Mouse (Mus musculus) monocyte, adult 5-6 weeks (primary cell): ENCODE data around the gene Gpcpd1. TPM values are rescaled to one million over a fixed set of nuclear protein-coding genes. Genes with fewer than 3 reads are reported as not detected.

ENCODE experiments used
- ATAC-seq: fragments of 153-309, 156-312 bp; replicated peaks from 2 replicates; pipeline ENCODE4 v1.8.0; 2017; ENCODE audit warnings: mild to moderate bottlenecking; ENCODE audit not compliant: low TSS enrichment, insufficient number of reproducible peaks, severe bottlenecking, poor library complexity, low FRiP score
- total RNA-seq: library from RNA; stranded (forward); fragments of 200-1000, 200-491, 200-594 nt; gene quantifications from 3 replicates; pipeline ENCODE4 v1.2.3, GENCODE M21; 2017

Gene Gpcpd1
- total RNA-seq, 1 experiment from 2014 or later = 284 TPM

GRCm38 (mm10) chr2:132561860-132562259 is 25.7 kb downstream of the Gpcpd1 start:
- ATAC-seq = no peak

GRCm38 (mm10) chr2:132527864-132528263 is 59.7 kb downstream of the Gpcpd1 start:
- ATAC-seq = no peak

DNA sequence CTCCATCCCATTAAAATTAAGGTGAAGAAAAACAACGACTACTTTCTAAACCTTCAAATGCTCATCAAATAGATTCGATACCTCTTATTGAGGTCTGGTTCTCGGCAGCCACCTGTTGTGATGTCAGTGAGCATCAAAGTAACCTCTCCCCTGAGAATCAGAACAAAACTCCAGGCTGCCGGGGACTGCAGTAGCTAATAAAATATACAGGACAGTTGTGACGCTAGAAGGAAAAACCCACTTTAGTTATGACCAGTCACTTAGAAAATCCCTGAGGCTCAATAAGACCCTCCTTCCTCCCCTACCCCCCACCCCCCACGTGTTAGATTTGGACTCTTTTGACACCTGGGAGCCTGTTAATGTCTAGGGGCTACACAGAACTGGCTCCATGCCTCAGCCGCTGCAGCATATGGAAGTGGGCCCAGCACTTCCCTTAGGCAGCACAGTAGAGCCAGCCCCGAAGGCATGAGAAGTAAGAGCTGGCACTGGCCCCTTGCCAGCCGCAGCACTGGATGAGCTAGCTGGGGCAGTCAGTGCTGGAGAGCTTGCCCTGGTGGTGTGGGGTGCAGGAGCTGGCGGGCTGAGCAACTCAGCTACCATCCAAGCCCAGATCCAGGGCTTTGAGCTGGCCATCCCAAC is 60.5 kb downstream of the Gpcpd1 start:
- ATAC-seq = no peak

- no peak for ATAC-seq
Measured at GRCm38 (mm10) chr2:132526110-132526509, 61.4 kb downstream of the Gpcpd1 start.

GRCm38 (mm10) chr2:132518021-132518901 is 69.3 kb downstream of the Gpcpd1 start:
- no peak for ATAC-seq

GRCm38 (mm10) chr2:132517194-132517836 is 70.2 kb downstream of the Gpcpd1 start:
- no peak for ATAC-seq

DNA sequence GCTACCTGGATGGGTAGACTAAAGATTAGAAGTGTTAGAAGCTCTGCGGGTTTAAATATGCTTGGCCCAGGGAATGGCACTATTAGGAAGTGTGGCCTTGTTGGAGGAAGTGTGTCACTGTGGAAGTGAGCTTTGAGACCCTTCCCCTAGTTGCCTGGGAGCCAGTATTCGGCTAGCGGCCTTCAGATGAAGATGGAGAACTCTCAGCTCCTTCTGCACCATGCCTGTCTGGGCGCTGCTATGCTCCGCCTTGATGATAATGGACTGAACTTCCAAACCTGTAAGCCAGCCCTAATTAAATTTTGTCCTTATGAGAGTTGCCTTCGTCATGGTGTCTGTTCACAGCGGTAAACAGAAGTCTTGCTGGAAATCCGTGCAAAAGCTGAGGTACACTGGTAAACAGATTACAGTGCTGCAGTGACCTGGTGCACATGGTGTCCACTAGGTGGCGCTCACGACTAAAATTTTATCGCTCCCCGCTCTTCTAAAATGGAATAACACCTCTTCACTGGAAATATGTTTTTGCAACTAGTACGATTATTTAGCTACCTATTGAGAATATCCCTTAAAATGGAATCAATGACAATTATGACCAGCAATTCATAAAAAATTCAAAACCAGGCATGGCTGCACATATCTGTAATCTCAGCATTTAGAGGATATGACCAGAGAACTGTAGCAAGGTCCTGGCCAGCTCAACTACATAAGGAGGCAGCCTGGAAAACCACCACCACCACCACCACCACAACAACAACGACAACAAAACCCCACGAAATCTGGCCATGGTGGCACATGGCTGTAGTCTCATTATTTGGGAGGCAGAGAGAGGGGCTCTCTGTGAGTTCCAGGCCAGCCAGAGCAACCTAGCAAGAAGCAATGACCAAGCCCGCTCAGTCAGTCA is 71.1 kb downstream of the Gpcpd1 start:
- no peak for ATAC-seq

DNA sequence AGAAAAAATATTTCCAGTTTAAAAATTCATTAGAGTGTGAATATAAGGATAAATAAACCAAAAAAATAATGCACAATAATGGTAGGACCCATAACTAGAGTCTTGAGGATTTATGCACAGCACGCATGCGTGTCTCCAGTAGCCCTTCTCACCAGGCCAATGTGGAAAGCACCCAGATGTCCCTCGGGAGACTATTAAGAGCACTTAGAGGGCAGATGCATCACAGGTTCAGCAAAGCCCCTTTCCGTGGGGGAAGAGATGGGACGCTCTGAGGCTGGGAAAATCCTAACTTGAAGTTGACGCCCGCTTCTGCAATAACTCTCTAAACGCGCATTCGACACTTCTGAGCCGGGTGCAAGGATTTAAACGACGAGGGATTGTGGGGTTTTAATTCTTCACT is 71.9 kb downstream of the Gpcpd1 start:
- no peak for ATAC-seq

DNA sequence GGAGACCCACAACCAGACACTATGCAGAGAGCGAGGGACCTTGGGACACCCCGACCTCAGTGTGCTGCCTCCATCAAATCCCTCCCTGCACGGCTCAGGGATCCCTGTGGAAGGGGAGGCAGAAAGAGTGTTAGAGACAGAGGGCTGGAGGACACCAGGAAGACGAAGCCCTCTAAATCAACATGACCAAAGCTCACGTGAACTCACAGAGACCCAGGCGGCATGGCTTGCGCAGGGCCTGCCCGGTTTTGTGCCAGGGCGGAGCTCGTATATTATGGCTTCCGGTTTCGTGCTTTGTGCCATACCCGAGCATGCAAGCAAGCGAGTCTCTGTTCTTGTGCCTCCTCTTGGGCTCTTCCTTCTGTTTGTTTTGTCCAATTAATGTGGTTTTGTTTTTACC is 72.5 kb downstream of the Gpcpd1 start:
- no peak for ATAC-seq

DNA sequence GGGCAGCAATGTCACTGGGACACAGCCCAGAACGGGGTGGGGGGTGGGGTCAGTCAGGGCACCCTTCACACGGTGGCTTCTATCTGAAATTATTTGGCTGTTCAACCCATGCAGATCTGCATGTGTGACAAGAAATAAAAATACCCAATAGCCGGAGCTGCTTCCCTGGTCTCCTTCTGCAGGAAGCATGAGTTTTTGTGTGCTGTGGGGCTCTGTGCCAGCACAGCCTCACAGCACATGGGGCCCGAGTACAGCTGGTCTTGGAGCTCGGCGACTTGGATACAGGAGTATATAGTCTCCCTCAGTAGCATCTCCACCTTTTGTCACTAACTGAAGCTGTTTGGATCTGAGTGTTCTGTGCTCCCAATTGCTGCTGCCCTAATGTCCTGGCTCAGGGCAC is 73.2 kb downstream of the Gpcpd1 start:
- ATAC-seq = no peak

GRCm38 (mm10) chr2:132513371-132514181 is 74.0 kb downstream of the Gpcpd1 start:
- no peak for ATAC-seq

DNA sequence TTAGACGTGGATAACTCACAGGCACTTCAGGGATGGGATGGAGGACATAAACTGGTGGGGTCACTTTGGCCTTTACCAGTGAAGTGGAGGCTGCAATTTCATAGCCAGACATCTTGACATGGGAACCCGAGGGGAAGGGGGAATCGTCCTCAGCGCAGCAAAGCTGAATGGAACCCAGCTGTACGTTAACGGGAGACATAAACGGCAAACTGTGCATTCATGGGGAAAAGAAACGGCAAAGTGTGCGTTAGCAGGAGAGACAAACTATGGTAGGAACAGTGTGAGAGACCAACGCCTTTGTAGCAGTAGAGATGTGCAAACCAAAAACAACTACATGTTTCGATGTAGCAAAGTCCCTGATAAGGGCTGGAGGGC is 74.6 kb downstream of the Gpcpd1 start:
- ATAC-seq = no peak

GRCm38 (mm10) chr2:132512051-132512976 is 75.2 kb downstream of the Gpcpd1 start:
- ATAC-seq = peak; percentile 54

- no peak for ATAC-seq
Measured at GRCm38 (mm10) chr2:132511011-132511818, 76.3 kb downstream of the Gpcpd1 start.

- no peak for ATAC-seq
Measured at GRCm38 (mm10) chr2:132509714-132510113, 77.8 kb downstream of the Gpcpd1 start.

GRCm38 (mm10) chr2:132509261-132509660 is 78.3 kb downstream of the Gpcpd1 start:
- ATAC-seq = no peak
